Mouse (Mus musculus) neural tube, embryonic 15.5 days (tissue): Measurements from ENCODE around the gene Cav3. TPM values are rescaled to one million over a fixed set of nuclear protein-coding genes. Genes with fewer than 3 reads are reported as not detected.

ENCODE experiments used
- ATAC-seq: fragments of 200-750 bp; cut with Nextera tagmentation; 2 replicates; pipeline ENCODE4 v1.8.0; 2017; ENCODE audit warnings: mild to moderate bottlenecking, moderate TSS enrichment, moderate library complexity; ENCODE audit not compliant: low FRiP score
- H3K27ac ChIP-seq: fragments of 300-500 bp; sonication (generic); replicated peaks from 2 replicates; pipeline ENCODE4 v1.5.1; 2015; ENCODE audit warnings: mild to moderate bottlenecking, inconsistent platforms
- H3K27me3 ChIP-seq: fragments of 300-500 bp; sonication (generic); replicated peaks from 2 replicates; pipeline ENCODE4 v1.6.1; 2015; ENCODE audit warnings: inconsistent platforms
- H3K36me3 ChIP-seq: fragments of 300-500 bp; sonication (generic); 2 replicates; pipeline ENCODE4 v1.6.1; 2015; ENCODE audit warnings: inconsistent platforms
- H3K4me1 ChIP-seq: fragments of 300-500 bp; sonication (generic); 2 replicates; pipeline ENCODE4 v1.6.1; 2015; ENCODE audit warnings: inconsistent platforms
- H3K4me2 ChIP-seq: fragments of 300-500 bp; sonication (generic); 2 replicates; pipeline ENCODE4 v1.6.1; 2015; ENCODE audit warnings: inconsistent platforms, mild to moderate bottlenecking, moderate library complexity
- H3K4me3 ChIP-seq: fragments of 300-500 bp; sonication (generic); replicated peaks from 2 replicates; pipeline ENCODE4 v1.5.1; 2015; ENCODE audit warnings: mild to moderate bottlenecking, inconsistent platforms
- H3K9ac ChIP-seq: fragments of 300-500 bp; sonication (generic); replicated peaks from 2 replicates; pipeline ENCODE4 v1.6.1; 2015; ENCODE audit warnings: mild to moderate bottlenecking, inconsistent platforms
- H3K9me3 ChIP-seq: fragments of 300-500 bp; sonication (generic); replicated peaks from 2 replicates; pipeline ENCODE4 v1.6.1; 2016; ENCODE audit warnings: inconsistent platforms
- WGBS: fragments of 180-500 bp; shearing (Covaris S2); methylation state at CpG from one replicate; pipeline ENCODE4 v1.1.7; 2015; ENCODE audit warnings: mixed read lengths; 5-methylcytosine and 5-hydroxymethylcytosine counted together
- polyA plus RNA-seq: library from polyadenylated mRNA; unstranded; fragments of >200 nt; fragmentation: Nextera tagmentation; extraction: Ambion mirVana; gene quantifications from 2 replicates; pipeline ENCODE4 v1.2.1, GENCODE M21; 2015

Cav3 gene
- polyA plus RNA-seq, 1 experiment from 2014 or later = 2.9 TPM

- no peak for ATAC-seq
- Histone ChIP-seq H3K4me3 (no peak overlapping the region), H3K4me1 (no peaks in the 10 kb centered on the region), H3K36me3 (no peaks in the 10 kb centered on the region), H3K9ac (no peak overlapping the region), H3K9me3 (no peaks in the 10 kb centered on the region), H3K4me2 (no peak overlapping the region), H3K27ac (no peak overlapping the region), H3K27me3 (0 out of 2 replicates have a peak, but pooled peaks cover 3% of the 10 kb centered on the region)
- WGBS = 82% methylated on average over 8 of the region's 8 CpGs
These were observed 37.2 kb downstream of the Cav3 start for GRCm38 (mm10) chr6:112496291-112497060.

- Histone ChIP-seq H3K4me3 (no peak overlapping the region), H3K36me3 (no peaks in the 10 kb centered on the region), H3K4me1 (no peaks in the 10 kb centered on the region), H3K4me2 (no peak overlapping the region), H3K9me3 (no peaks in the 10 kb centered on the region), H3K27ac (no peak overlapping the region), H3K9ac (no peak overlapping the region), H3K27me3 (0 out of 2 replicates have a peak, but pooled peaks cover 3% of the 10 kb centered on the region)
- ATAC-seq = no peak
- WGBS = 88% methylated on average over 2 of the region's 2 CpGs
These were observed 38.2 kb downstream of the Cav3 start for GRCm38 (mm10) chr6:112497456-112497855.

- H3K27ac ChIP-seq = no peak overlapping the region
- no peaks in the 10 kb centered on the region for H3K4me1 ChIP-seq
- H3K36me3 ChIP-seq = no peaks in the 10 kb centered on the region
- H3K27me3 ChIP-seq = no peaks in the 10 kb centered on the region
- no peak overlapping the region for H3K4me3 ChIP-seq
- no peak overlapping the region for H3K4me2 ChIP-seq
- 93% methylated on average over 3 of the region's 3 CpGs for WGBS
- H3K9ac ChIP-seq = no peak overlapping the region
- H3K9me3 ChIP-seq = no peaks in the 10 kb centered on the region
- ATAC-seq = no peak
These were observed 39.4 kb downstream of the Cav3 start for GRCm38 (mm10) chr6:112498716-112499115.

GRCm38 (mm10) chr6:112499456-112499855, 40.2 kb downstream of the Cav3 start:
- 80% methylated on average over 2 of the region's 2 CpGs for WGBS
- Histone ChIP-seq H3K27me3 (no peaks in the 10 kb centered on the region), H3K27ac (no peak overlapping the region), H3K9me3 (no peaks in the 10 kb centered on the region), H3K36me3 (no peaks in the 10 kb centered on the region), H3K4me1 (no peaks in the 10 kb centered on the region), H3K4me3 (no peak overlapping the region), H3K9ac (no peak overlapping the region), H3K4me2 (no peak overlapping the region)
- ATAC-seq = no peak

GRCm38 (mm10) chr6:112501156-112501555, 41.9 kb downstream of the Cav3 start:
- H3K4me2 ChIP-seq = no peak overlapping the region
- WGBS = 81% methylated on average over 2 of the region's 2 CpGs
- no peak overlapping the region for H3K9ac ChIP-seq
- no peaks in the 10 kb centered on the region for H3K4me1 ChIP-seq
- no peak overlapping the region for H3K27ac ChIP-seq
- H3K36me3 ChIP-seq = no peaks in the 10 kb centered on the region
- no peaks in the 10 kb centered on the region for H3K27me3 ChIP-seq
- no peak overlapping the region for H3K4me3 ChIP-seq
- no peak for ATAC-seq
- H3K9me3 ChIP-seq = no peaks in the 10 kb centered on the region

GRCm38 (mm10) chr6:112507617-112508016, 48.3 kb downstream of the Cav3 start:
- no peak overlapping the region for H3K9ac ChIP-seq
- WGBS = 81% methylated on average over 2 of the region's 2 CpGs

GRCm38 (mm10) chr6:112509590-112510131, 50.4 kb downstream of the Cav3 start:
- no peak overlapping the region for H3K4me3 ChIP-seq
- WGBS = 33% methylated on average over 2 of the region's 2 CpGs
- H3K4me1 ChIP-seq = peaks cover 10% of the 10 kb centered on the region
- no peaks in the 10 kb centered on the region for H3K9me3 ChIP-seq
- H3K36me3 ChIP-seq = no peaks in the 10 kb centered on the region
- H3K27me3 ChIP-seq = peaks cover 16% of the 10 kb centered on the region
- no peak for ATAC-seq
- no peak overlapping the region for H3K27ac ChIP-seq
- H3K9ac ChIP-seq = no peak overlapping the region
- H3K4me2 ChIP-seq = no peak overlapping the region

More at GRCm38 (mm10) chr6:112507617-112508016, 48.3 kb downstream of the Cav3 start:
- no peak for ATAC-seq
- Histone ChIP-seq H3K4me3 (no peak overlapping the region), H3K9me3 (no peaks in the 10 kb centered on the region), H3K27ac (no peak overlapping the region), H3K36me3 (no peaks in the 10 kb centered on the region), H3K27me3 (0 out of 2 replicates have a peak, but pooled peaks cover 3% of the 10 kb centered on the region), H3K4me2 (no peak overlapping the region), H3K4me1 (peaks cover 10% of the 10 kb centered on the region)

GRCm38 (mm10) chr6:112510346-112510745, 51.0 kb downstream of the Cav3 start:
- Histone ChIP-seq H3K27me3 (peaks cover 21% of the 10 kb centered on the region), H3K9ac (no peak overlapping the region), H3K4me3 (no peak overlapping the region), H3K4me1 (peaks cover 10% of the 10 kb centered on the region), H3K27ac (no peak overlapping the region), H3K4me2 (no peak overlapping the region), H3K9me3 (no peaks in the 10 kb centered on the region), H3K36me3 (no peaks in the 10 kb centered on the region)
- 5% methylated on average over 4 of the region's 4 CpGs for WGBS
- peak; percentile 50 for ATAC-seq

- Histone ChIP-seq H3K9ac (no peak overlapping the region), H3K4me3 (no peak overlapping the region), H3K27ac (no peak overlapping the region), H3K4me1 (peaks cover 10% of the 10 kb centered on the region), H3K27me3 (peaks cover 37% of the 10 kb centered on the region), H3K36me3 (no peaks in the 10 kb centered on the region), H3K4me2 (no peak overlapping the region), H3K9me3 (no peaks in the 10 kb centered on the region)
- 87% methylated on average over 6 of the region's 6 CpGs for WGBS
- ATAC-seq = no peak
These were observed 55.3 kb downstream of the Cav3 start for GRCm38 (mm10) chr6:112514591-112514990.

GRCm38 (mm10) chr6:112516496-112516895, 57.2 kb downstream of the Cav3 start:
- ATAC-seq = no peak
- no peaks in the 10 kb centered on the region for H3K36me3 ChIP-seq
- WGBS = 12% methylated on average over 1 of the region's 1 CpGs
- H3K4me3 ChIP-seq = no peak overlapping the region
- no peak overlapping the region for H3K27ac ChIP-seq
- no peaks in the 10 kb centered on the region for H3K4me1 ChIP-seq
- H3K4me2 ChIP-seq = no peak overlapping the region
- H3K9ac ChIP-seq = no peak overlapping the region
- peaks cover 39% of the 10 kb centered on the region for H3K27me3 ChIP-seq
- H3K9me3 ChIP-seq = no peaks in the 10 kb centered on the region

- H3K27me3 ChIP-seq = peaks cover 39% of the 10 kb centered on the region
- H3K36me3 ChIP-seq = no peaks in the 10 kb centered on the region
- WGBS = 83% methylated on average over 3 of the region's 3 CpGs
- no peak for ATAC-seq
- H3K4me1 ChIP-seq = no peaks in the 10 kb centered on the region
- H3K4me2 ChIP-seq = no peak overlapping the region
- no peaks in the 10 kb centered on the region for H3K9me3 ChIP-seq
- H3K4me3 ChIP-seq = no peak overlapping the region
- H3K27ac ChIP-seq = no peak overlapping the region
- no peak overlapping the region for H3K9ac ChIP-seq
These were observed 58.3 kb downstream of the Cav3 start for GRCm38 (mm10) chr6:112517572-112517971.

- H3K9ac ChIP-seq = no peak overlapping the region
- no peak overlapping the region for H3K27ac ChIP-seq
- peaks cover 38% of the 10 kb centered on the region for H3K27me3 ChIP-seq
- no peaks in the 10 kb centered on the region for H3K36me3 ChIP-seq
- H3K4me1 ChIP-seq = no peaks in the 10 kb centered on the region
- WGBS = 86% methylated on average over 3 of the region's 3 CpGs
- ATAC-seq = no peak
- H3K9me3 ChIP-seq = no peaks in the 10 kb centered on the region
- no peak overlapping the region for H3K4me2 ChIP-seq
- no peak overlapping the region for H3K4me3 ChIP-seq
These were observed 58.7 kb downstream of the Cav3 start for GRCm38 (mm10) chr6:112517991-112518390.
